Mouse (Mus musculus) liver, embryonic 14.5 days (tissue): ENCODE measurements around the gene Dctn2.

Source experiments
- CTCF ChIP-seq: IDR thresholded peaks from 2 replicates; pipeline ENCODE4 v1.5.1; 2016; ENCODE audit warnings: antibody characterized with exemption, low read depth, control low read depth
- EP300 ChIP-seq: IDR thresholded peaks from 2 replicates; pipeline ENCODE4 v1.6.1; 2016; ENCODE audit warnings: antibody characterized with exemption, low read depth

GRCm38 (mm10) chr10:127322669-127323068 is 56.5 kb downstream of the Dctn2 start:
- TF ChIP-seq CTCF = no peak
- no peak for TF ChIP-seq EP300
